Mouse (Mus musculus) telencephalon, adult 2 months (tissue): Measurements from ENCODE around the gene Dock6.
A peak's percentile ranks its signal among the peaks of the same experiment; 100 is the strongest.
"Not testable (repeated sequence)": the region's sequence is repeated elsewhere in the genome, so short reads cannot be mapped to it uniquely, and the experiment has no call there.

ENCODE experiments used
- DNase-seq: peaks from one replicate; pipeline ENCODE4 v3.0.0-alpha.2; 2011; ENCODE audit warnings: low read depth, low spot score

Dock6 gene

DNA sequence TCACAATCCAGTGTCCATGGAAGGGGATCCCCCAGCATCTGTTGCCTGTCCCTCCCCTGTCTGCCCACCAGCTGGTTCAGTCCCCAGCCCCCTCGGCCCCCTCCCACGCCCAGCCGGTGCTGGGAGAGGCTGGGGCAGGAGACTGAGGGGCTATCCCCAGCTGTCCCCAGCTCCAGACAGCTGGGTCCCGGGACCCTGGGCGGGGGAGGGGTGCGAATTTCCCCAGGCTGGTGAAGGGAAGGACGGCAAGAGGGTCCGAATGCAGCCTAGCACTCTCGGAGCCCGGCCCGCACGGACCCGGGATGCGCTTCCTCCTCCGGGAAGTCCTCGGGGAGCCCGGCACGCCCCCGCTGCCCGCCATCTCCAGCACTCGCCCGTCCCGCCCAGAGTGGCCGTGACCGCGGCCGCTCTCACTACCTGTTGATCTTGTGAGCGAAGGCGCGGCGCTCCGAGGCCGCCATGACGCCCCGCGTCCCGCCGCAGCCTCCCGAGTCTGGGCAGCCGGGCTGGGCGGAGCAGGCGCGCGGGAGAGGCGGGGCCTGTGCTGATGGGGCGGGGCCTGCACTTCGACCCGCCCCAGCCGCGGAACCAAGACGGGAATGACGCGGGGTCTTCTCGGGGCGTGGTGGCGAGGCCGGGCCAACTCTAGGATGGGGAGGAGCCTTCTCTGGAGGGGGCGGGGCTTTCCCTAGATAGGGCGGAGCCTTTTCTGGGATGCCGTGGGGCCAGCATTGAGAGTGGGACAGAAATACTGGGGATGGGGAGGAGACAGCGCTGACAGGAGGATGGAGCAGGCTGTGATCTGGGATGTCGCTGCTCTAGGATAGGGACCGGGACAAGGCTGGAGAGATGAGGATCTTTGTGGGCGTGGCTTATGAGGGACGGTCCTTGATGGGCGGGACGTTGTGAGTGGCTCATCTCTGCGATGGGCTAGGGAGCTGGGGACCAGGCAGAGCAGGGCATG is at the start of gene Dock6:
Gene Dock6 (minus strand): TSS at position 508 of the 964 bp plus-strand sequence.
- DNase-seq: no peak

GRCm38 (mm10) chr9:21901223-21901820 is 48.9 kb upstream of the Dock6 start:
- peak; percentile 82 for DNase-seq

GRCm38 (mm10) chr9:21889229-21889628 is 36.8 kb upstream of the Dock6 start:
- DNase-seq: no peak

DNA sequence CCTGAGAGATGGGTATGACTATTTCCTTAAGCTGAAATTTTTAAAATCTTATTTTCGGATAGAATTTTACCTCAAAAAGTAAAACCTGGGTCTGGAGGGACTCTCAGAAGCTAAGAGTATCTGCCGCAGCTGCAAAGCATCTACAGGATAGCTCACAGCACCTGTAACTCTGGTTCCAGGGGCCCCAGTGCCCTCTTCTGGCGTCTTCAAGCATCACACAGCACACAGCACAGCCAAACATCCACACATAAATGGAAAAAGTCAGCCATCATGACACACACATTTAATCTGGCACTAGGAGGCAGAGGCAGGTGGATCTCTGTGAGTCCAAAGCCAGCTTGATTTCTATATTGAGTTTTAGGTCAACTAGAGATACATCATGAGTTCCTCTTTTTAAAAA is 24.2 kb upstream of the Dock6 start:
- DNase-seq: no peak

DNA sequence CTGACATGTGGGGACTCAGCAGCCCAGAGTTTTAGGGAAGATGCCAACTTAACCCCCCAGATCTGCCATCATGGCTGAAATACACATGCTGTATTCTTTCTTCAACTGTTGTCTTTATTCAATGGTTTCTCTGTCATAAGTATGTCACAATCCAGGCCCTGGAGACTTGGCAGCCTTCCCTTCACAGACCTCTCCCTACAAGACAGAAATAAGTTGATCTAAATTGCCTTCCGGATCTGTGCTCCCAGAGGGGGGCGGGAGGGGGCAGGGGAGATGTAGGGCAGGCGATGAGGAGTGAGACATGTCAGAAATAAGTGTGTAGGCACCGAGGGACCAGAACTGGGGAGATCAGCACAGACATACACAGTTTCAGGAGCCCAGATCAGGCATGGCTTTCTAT is 19.8 kb upstream of the Dock6 start:
- DNase-seq: no peak

GRCm38 (mm10) chr9:21870879-21871524 is 18.6 kb upstream of the Dock6 start:
- DNase-seq: no peak

- not testable (repeated sequence) for DNase-seq
These were observed 16.9 kb upstream of the Dock6 start for GRCm38 (mm10) chr9:21869290-21869689.

DNA sequence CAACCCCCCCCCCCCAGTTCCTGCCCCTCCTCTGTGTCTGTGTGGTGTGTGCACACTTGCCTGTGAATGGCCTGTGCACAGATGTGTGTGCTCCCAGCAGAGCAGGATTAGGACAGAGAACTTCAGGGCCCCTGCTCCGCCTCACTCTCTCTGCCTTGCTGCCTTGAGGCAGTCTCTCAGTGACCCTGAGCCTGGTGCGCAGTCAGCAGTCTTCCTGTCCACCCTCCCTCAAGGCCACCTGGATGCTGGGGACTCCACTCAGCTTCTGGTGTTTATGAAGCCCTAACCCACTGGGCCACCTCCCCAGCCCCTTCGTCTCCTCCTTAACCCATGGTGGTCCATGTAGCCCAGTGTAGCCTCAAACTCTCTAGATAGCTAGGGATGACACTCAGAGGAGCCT is 15.3 kb upstream of the Dock6 start:
- no peak for DNase-seq

GRCm38 (mm10) chr9:21866641-21867040 is 14.2 kb upstream of the Dock6 start:
- no peak for DNase-seq

DNA sequence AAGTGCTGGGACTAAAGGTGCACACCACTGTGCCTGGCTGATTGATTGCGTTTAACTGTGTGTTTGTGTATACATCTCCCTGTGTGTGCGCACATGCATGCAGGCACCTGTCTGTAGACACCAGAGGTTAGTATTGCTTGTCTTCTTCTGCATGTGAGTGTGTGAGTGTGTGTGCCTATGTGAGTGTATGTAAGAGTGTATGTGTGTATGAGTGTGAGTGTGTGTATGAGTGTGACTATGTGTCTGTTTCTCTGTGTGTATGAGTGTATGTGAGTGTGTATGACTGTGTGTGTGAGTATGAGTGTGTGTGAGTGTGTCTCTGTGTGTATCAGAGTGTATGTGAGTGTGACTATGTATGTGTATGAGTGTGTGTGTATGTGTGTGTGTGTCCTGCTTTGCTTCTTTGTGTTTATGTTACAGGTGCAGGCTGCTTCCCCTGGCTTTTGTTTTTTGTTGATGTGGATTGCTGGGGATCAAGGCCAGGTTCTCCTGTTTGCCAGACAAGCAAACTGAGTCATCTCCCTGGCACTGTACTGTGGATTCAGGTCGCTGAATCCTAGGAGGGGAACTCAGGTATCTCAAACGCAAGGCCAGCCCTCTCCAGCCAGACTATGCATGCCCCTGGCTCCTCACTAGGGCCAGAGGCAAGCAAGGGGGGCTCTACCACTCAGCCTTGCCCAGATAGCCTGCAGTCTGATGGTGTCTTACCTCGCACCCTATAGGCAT is 13.4 kb upstream of the Dock6 start:
- DNase-seq: no peak

- DNase-seq: no peak
These were observed 9.7 kb upstream of the Dock6 start for GRCm38 (mm10) chr9:21862181-21862580.

GRCm38 (mm10) chr9:21860349-21860748 is 7.9 kb upstream of the Dock6 start:
- DNase-seq: not testable (repeated sequence)

DNA sequence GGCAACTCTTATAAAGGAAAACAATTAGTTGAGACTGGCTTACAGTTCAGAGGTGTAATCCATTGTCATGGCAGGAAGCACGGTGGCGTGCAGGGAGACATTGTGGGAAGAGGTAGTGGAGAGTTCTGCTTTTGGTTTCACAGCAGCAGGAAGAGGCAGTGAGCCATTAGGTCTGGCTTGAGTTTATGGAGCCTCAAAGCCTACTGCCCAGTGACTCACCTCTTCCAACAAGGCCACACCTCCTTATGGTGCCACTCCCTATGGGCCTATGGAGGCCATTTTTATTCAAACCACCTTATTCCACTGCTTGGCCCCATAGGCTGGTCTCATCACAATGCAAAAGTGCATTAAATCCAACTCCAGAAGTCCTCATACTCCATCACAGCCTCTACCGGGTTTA is 7.2 kb upstream of the Dock6 start:
- DNase-seq: no peak

DNA sequence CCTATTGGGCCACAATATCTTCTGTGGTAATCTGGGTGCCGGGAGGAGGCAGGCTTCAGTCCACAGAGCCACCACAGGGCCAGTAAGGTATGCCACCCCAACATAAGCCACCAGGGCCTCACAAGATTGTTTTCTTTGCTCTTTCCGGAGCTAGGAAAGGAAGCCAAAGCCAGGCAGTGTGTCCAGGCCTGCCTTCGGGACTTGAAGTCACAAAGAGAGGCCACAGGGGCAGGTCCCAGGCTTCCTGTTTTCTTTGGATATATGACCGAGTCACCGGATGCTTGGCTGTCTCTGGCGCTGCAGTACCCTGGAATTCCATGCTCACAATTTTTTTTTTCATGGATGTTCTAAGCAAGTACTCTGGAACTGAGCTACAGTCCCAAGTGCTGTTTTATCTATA is 5.6 kb upstream of the Dock6 start:
- no peak for DNase-seq

DNA sequence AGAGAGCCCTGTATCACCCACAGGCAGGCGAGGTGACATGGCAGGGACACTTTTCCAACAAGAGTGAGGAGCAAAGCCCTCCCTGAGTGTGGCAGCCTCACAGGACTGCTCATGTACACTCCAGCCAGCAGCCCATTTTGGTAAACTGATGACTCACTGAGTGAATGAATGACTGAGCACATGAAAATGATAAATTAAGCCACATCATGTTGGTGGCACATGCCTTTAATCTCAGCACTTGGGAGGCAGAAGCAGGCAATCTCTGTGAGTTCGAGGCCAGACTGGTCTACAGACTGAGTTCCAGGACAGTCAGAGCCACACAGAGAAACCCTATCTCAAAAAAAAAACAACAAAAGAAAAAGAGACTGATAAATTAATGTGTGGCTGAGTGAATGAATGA is 5.1 kb upstream of the Dock6 start:
- DNase-seq: no peak

GRCm38 (mm10) chr9:21854894-21855293 is 2.5 kb upstream of the Dock6 start:
- DNase-seq: no peak

DNA sequence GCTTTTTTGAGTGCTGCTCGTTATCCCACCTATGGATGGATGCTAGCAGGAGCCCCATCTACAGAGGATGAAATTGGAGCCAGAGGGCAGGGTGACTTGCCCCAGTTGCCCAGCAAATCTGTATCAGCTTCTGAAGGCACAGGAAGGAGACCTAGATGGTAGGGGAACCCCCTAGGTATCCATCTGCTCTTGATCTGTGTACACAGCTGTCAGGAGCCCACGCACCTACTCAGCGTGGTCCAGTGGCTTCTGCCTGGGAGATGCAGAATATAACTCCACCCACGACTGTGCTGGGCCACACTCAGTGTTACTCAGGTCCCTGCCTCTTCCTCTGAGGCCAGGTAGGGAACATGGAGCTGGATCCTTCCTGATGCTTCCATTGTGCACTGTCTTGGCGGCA is 1.5 kb upstream of the Dock6 start:
- no peak for DNase-seq

DNA sequence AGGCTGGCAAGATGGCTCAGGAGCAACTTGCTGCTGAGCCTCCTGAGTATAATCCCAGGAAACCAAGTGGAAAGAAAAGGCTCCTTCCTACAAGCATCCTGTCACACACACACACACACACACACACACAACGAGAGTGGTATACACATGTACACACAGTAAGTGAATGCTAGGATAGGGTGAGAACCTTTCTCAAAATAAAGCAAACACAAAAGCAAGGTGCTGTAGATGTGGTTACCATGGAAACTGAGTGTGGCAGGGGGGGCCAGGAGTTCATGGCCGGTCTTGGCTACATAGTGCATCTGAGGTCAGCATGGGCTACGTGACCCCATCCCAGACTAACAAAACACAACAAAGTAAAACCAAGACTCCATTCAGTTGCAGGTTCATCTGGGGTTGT is 1.4 kb downstream of the Dock6 start:
- no peak for DNase-seq

DNA sequence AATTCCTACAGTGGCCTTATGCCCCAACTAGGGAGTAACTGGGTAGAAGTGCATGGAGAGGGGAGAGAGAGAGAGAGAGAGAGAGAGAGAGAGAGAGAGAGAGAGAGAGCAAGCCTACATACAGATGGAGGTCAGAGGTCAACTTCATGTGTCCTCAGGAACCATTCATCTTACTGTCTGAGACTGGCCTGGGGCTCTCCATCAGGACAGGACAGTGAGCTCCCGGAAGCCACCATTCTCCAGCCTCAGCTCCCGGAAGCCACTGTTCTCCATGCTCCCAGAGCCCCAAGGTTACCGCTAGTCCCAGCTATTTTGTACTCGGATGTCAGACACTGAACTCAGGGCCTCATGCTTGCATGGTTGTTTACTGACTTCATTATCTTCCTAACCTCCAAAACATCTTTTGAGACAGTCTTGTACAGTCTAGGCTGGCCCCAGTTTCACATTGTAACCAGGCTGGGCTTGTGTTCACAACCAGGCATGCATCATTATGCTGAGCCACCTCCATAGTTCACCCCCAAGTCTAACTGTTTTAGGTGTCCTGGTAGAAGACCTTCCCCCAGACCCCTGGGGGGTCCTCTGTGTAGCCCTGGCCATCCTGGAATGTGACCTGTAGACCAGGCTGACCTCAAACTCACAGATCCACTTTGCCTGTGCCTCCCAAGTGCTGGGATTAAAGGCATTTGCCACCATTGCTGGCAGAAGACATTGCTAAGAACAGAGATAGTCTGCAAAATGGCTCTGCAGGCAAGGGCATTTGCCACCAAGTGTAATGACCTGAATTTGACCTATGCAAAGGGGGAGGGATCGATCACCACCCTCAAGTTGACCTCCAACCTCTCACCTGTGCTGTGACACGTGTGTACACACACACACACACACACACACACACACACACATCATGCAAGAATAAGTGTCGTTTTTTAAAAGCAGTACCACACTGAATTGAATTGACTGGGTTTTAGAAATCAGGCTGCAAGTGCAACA is 2.5 kb downstream of the Dock6 start:
- DNase-seq: no peak

DNA sequence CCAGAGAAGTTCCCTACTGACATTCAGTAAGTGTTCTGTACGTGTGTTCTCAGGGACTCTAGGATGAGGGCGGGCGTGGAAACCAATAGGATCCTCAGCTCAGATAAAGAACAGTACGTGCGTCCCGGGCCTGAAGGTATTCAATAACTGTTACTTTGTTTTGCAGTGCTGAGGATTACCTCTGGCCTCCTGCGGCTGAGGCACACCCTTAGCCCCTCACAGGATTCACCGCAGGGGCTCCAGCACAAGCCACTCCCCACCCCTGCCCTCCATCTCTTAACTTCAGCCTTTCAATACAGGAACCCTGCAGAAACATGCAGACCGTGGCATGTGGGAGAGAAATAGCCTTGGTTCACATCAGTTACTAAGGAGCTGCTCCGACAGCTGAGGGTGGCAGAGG is 4.5 kb downstream of the Dock6 start:
- DNase-seq: no peak

DNA sequence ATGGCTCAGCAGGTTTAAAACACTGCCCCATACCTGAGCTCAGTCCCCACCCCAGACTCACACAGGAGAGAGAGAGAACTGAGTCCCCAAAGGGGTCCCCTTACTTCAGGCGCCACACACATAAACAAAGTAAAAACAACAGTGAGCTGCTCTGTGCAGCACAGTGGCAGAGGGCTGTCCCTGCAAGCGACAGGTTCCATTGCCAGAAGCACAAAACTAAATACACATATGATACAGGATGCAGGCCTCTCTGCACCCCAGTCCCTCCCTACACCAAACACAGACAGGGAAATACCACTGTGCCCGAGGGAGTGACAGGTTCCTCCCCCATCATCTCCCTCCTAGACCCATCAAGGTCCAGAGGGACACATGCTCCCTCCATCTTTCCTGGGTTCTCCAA is 5.0 kb downstream of the Dock6 start:
- no peak for DNase-seq
